Mouse (Mus musculus): ENCODE measurements around the gene Itga11.

DNA sequence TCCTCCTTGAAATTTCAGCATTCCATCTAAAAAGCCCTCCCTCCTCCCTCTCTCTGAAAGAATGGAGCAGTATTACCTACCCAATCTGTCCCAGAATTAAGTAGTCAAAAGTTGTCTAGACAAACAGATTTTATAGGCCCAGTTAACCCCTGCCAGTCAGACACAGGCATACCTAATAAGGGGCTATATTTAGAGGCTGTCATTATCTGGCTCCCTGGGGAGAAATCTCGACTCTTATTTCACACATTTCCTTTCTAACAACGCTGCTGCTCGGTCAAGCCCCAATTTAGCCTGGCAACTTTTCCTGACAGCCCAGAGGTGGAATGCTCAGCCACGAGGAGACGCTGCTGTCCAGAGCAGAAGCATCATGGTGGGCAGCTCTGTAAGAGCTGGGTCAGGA, 47.6 kb downstream of the Itga11 start:
- no peak for TF ChIP-seq POLR2A (IDR thresholded peaks at IDR 0.05; ENCODE audit: control insufficient read depth, extremely low read depth, insufficient read depth, low read length, poor library complexity)
- no peak for TF ChIP-seq CTCF (IDR thresholded peaks at IDR 0.05; ENCODE audit: borderline replicate concordance, control insufficient read depth, extremely low read depth, insufficient read depth, low read length, poor library complexity)

Data from thymus, adult 2 months (tissue).